Mouse (Mus musculus) heart, postnatal 4 days (tissue): ENCODE results near the gene Megf9. TPM values are rescaled to one million over a fixed set of nuclear protein-coding genes. Genes with fewer than 3 reads are reported as not detected.

Experiments used
- DNase-seq: peaks from one replicate; pipeline ENCODE4 v3.0.0; 2021
- total RNA-seq, 2 experiments: library from RNA; stranded (reverse); gene quantifications; 2 replicates each; pipeline ENCODE4 v1.2.3; 2021

Gene Megf9
- total RNA-seq: 10 to 100 TPM; 12.7 to 14.3 TPM

GRCm38 (mm10) chr4:70534891-70535269 is at the start of gene Megf9:
TSS of gene Megf9 (minus strand) at chr4:70534995.
- peak; percentile 98 for DNase-seq

GRCm38 (mm10) chr4:70579654-70580053 is 44.9 kb upstream of the Megf9 start:
- DNase-seq: peak; percentile 49

- no peak for DNase-seq
Observed at GRCm38 (mm10) chr4:70578301-70578700, 43.5 kb upstream of the Megf9 start.

GRCm38 (mm10) chr4:70576096-70576495 is 41.3 kb upstream of the Megf9 start:
- DNase-seq: no peak

GRCm38 (mm10) chr4:70573926-70574325 is 39.1 kb upstream of the Megf9 start:
- no peak for DNase-seq

- no peak for DNase-seq
Observed at GRCm38 (mm10) chr4:70553888-70554287, 19.1 kb upstream of the Megf9 start.

GRCm38 (mm10) chr4:70553230-70553797 is 18.5 kb upstream of the Megf9 start:
- DNase-seq: no peak

GRCm38 (mm10) chr4:70552120-70552519 is 17.3 kb upstream of the Megf9 start:
- DNase-seq: no peak

GRCm38 (mm10) chr4:70547411-70548148 is 12.8 kb upstream of the Megf9 start:
- DNase-seq: no peak

- DNase-seq: no peak
Observed at GRCm38 (mm10) chr4:70545869-70546542, 11.2 kb upstream of the Megf9 start.

- DNase-seq: no peak
Observed at GRCm38 (mm10) chr4:70544390-70544789, 9.6 kb upstream of the Megf9 start.

GRCm38 (mm10) chr4:70542387-70542786 is 7.6 kb upstream of the Megf9 start:
- no peak for DNase-seq

GRCm38 (mm10) chr4:70540743-70541142 is 5.9 kb upstream of the Megf9 start:
- peak; percentile 11 for DNase-seq

- DNase-seq: no peak
Observed at GRCm38 (mm10) chr4:70536661-70537580, 2.1 kb upstream of the Megf9 start.

GRCm38 (mm10) chr4:70535711-70536311 is 1.0 kb upstream of the Megf9 start:
- peak; percentile 71 for DNase-seq

- DNase-seq: no peak
Observed at GRCm38 (mm10) chr4:70535289-70535688, 494 bp upstream of the Megf9 start.

- DNase-seq: peak; percentile 51
Observed at GRCm38 (mm10) chr4:70534078-70534890, 511 bp downstream of the Megf9 start.

- DNase-seq: no peak
Observed at GRCm38 (mm10) chr4:70533056-70533805, 1.6 kb downstream of the Megf9 start.

- no peak for DNase-seq
Observed at GRCm38 (mm10) chr4:70531021-70531420, 3.8 kb downstream of the Megf9 start.

- DNase-seq: no peak
Observed at GRCm38 (mm10) chr4:70528622-70529021, 6.2 kb downstream of the Megf9 start.
